Mouse (Mus musculus) midbrain, embryonic 12.5 days (tissue): ENCODE measurements around the gene Pofut1. TPM values are rescaled to one million over a fixed set of nuclear protein-coding genes. Genes with fewer than 3 reads are reported as not detected.

Experiments used
- ATAC-seq: fragments of 200-750 bp; cut with Nextera tagmentation; 2 replicates; pipeline ENCODE4 v1.8.0; 2017; ENCODE audit warnings: low read depth, moderate TSS enrichment, moderate library complexity; ENCODE audit not compliant: low FRiP score
- H3K27ac ChIP-seq: fragments of 300-500 bp; sonication (generic); replicated peaks from 2 replicates; pipeline ENCODE4 v1.5.1; 2016; ENCODE audit warnings: mild to moderate bottlenecking
- H3K27me3 ChIP-seq: fragments of 300-500 bp; sonication (generic); 2 replicates; pipeline ENCODE4 v1.6.1; 2016; ENCODE audit warnings: mild to moderate bottlenecking
- H3K36me3 ChIP-seq: fragments of 300-500 bp; sonication (generic); 2 replicates; pipeline ENCODE4 v1.6.1; 2016
- H3K4me1 ChIP-seq: fragments of 300-500 bp; sonication (generic); 2 replicates; pipeline ENCODE4 v1.6.1; 2016
- H3K4me2 ChIP-seq: fragments of 300-500 bp; sonication (generic); replicated peaks from 2 replicates; pipeline ENCODE4 v1.6.1; 2016; ENCODE audit warnings: mild to moderate bottlenecking, moderate library complexity
- H3K4me3 ChIP-seq: fragments of 300-500 bp; sonication (generic); 2 replicates; pipeline ENCODE4 v1.5.1; 2016; ENCODE audit warnings: mild to moderate bottlenecking
- H3K9ac ChIP-seq: fragments of 300-500 bp; sonication (generic); replicated peaks from 2 replicates; pipeline ENCODE4 v1.6.1; 2016; ENCODE audit warnings: mild to moderate bottlenecking, moderate library complexity
- H3K9me3 ChIP-seq: fragments of 300-500 bp; sonication (generic); 2 replicates; pipeline ENCODE4 v1.6.1; 2016; ENCODE audit warnings: mild to moderate bottlenecking
- WGBS: fragments of 180-500 bp; shearing (Covaris S2); methylation state at CpG from one replicate; pipeline ENCODE4 v1.1.7; 2016; 5-methylcytosine and 5-hydroxymethylcytosine counted together
- polyA plus RNA-seq: library from polyadenylated mRNA; unstranded; fragments of >200 nt; fragmentation: Nextera tagmentation; extraction: Ambion mirVana; gene quantifications from 2 replicates; pipeline ENCODE4 v1.2.1, GENCODE M21; 2016

Gene Pofut1
- polyA plus RNA-seq, result 6.2 and 6.4 TPM in 2 replicates

- peaks cover 37% of the 10 kb centered on the region for H3K4me1 ChIP-seq
- no peaks in the 10 kb centered on the region for H3K27me3 ChIP-seq
- H3K9me3 ChIP-seq, result no peaks in the 10 kb centered on the region
- WGBS, result under 1% methylated on average over 38 of the region's 72 CpGs
- peaks cover 3% of the 10 kb centered on the region; the same call in 1 of the 2 replicates for H3K36me3 ChIP-seq
- peak; percentile 99 for ATAC-seq
- H3K4me3 ChIP-seq, result peak within 1 kb of the TSS; percentile 99
- H3K9ac ChIP-seq, result peak within 1 kb of the TSS; percentile 99
- H3K27ac ChIP-seq, result peak within 1 kb of the TSS; percentile 89
- peak within 1 kb of the TSS; percentile 98 for H3K4me2 ChIP-seq
Observed at GRCm38 (mm10) chr2:153241250-153242014, at the start of gene Pofut1, which contains the start of gene Plagl2. Gene Pofut1 (plus strand): TSS chr2:153241533. Gene Plagl2 (minus strand): TSS chr2:153241426.

GRCm38 (mm10) chr2:153194255-153194654, 47.1 kb upstream of the Pofut1 start:
- H3K36me3 ChIP-seq, result peaks cover 84% of the 10 kb centered on the region
- H3K9me3 ChIP-seq, result no peaks in the 10 kb centered on the region
- WGBS, result 96% methylated on average over 3 of the region's 3 CpGs
- no peak overlapping the region for H3K9ac ChIP-seq
- no peak overlapping the region for H3K27ac ChIP-seq
- H3K4me2 ChIP-seq, result no peak overlapping the region
- ATAC-seq, result no peak
- no peaks in the 10 kb centered on the region for H3K27me3 ChIP-seq
- no peaks in the 10 kb centered on the region for H3K4me1 ChIP-seq
- no peak overlapping the region for H3K4me3 ChIP-seq

GRCm38 (mm10) chr2:153198485-153198884, 42.8 kb upstream of the Pofut1 start:
- H3K27ac ChIP-seq, result no peak overlapping the region
- H3K4me1 ChIP-seq, result no peaks in the 10 kb centered on the region
- H3K4me2 ChIP-seq, result no peak overlapping the region
- ATAC-seq, result no peak
- no peak overlapping the region for H3K4me3 ChIP-seq
- 84% methylated on average over 5 of the region's 5 CpGs for WGBS
- no peak overlapping the region for H3K9ac ChIP-seq
- H3K9me3 ChIP-seq, result no peaks in the 10 kb centered on the region
- no peaks in the 10 kb centered on the region for H3K27me3 ChIP-seq
- peaks cover 69% of the 10 kb centered on the region for H3K36me3 ChIP-seq

- 94% methylated on average over 2 of the region's 2 CpGs for WGBS
- Histone ChIP-seq H3K9ac (no peak overlapping the region), H3K4me1 (no peaks in the 10 kb centered on the region), H3K4me3 (no peak overlapping the region), H3K27me3 (no peaks in the 10 kb centered on the region), H3K9me3 (no peaks in the 10 kb centered on the region), H3K4me2 (no peak overlapping the region), H3K27ac (no peak overlapping the region), H3K36me3 (peaks cover 73% of the 10 kb centered on the region)
- ATAC-seq, result no peak
Observed at GRCm38 (mm10) chr2:153199114-153199513, 42.2 kb upstream of the Pofut1 start.

GRCm38 (mm10) chr2:153202766-153203165, 38.6 kb upstream of the Pofut1 start:
- H3K4me3 ChIP-seq, result no peak overlapping the region
- 77% methylated on average over 1 of the region's 1 CpGs for WGBS
- H3K9me3 ChIP-seq, result no peaks in the 10 kb centered on the region
- H3K4me1 ChIP-seq, result no peaks in the 10 kb centered on the region
- ATAC-seq, result no peak
- no peak overlapping the region for H3K9ac ChIP-seq
- peaks cover 79% of the 10 kb centered on the region for H3K36me3 ChIP-seq
- H3K27ac ChIP-seq, result no peak overlapping the region
- no peaks in the 10 kb centered on the region for H3K27me3 ChIP-seq
- no peak overlapping the region for H3K4me2 ChIP-seq

GRCm38 (mm10) chr2:153208149-153208548, 33.2 kb upstream of the Pofut1 start:
- Histone ChIP-seq H3K9ac (no peak overlapping the region), H3K36me3 (peaks cover 69% of the 10 kb centered on the region), H3K4me1 (no peaks in the 10 kb centered on the region), H3K4me2 (no peak overlapping the region), H3K27me3 (no peaks in the 10 kb centered on the region), H3K27ac (no peak overlapping the region), H3K9me3 (no peaks in the 10 kb centered on the region), H3K4me3 (no peak overlapping the region)
- 97% methylated on average over 2 of the region's 2 CpGs for WGBS
- ATAC-seq, result no peak

- WGBS, result 97% methylated on average over 5 of the region's 5 CpGs
- Histone ChIP-seq H3K27me3 (no peaks in the 10 kb centered on the region), H3K4me1 (no peaks in the 10 kb centered on the region)
Observed at GRCm38 (mm10) chr2:153209286-153209685, 32.0 kb upstream of the Pofut1 start.

GRCm38 (mm10) chr2:153211451-153211850, 29.9 kb upstream of the Pofut1 start:
- no peaks in the 10 kb centered on the region for H3K4me1 ChIP-seq
- 95% methylated on average over 5 of the region's 5 CpGs for WGBS
- no peak overlapping the region for H3K27ac ChIP-seq
- H3K9ac ChIP-seq, result no peak overlapping the region
- H3K4me3 ChIP-seq, result no peak overlapping the region
- peaks cover 39% of the 10 kb centered on the region for H3K36me3 ChIP-seq
- H3K4me2 ChIP-seq, result no peak overlapping the region
- no peaks in the 10 kb centered on the region for H3K27me3 ChIP-seq
- ATAC-seq, result no peak
- no peaks in the 10 kb centered on the region for H3K9me3 ChIP-seq

More at GRCm38 (mm10) chr2:153209286-153209685, 32.0 kb upstream of the Pofut1 start:
- Histone ChIP-seq H3K27ac (no peak overlapping the region), H3K4me2 (no peak overlapping the region), H3K36me3 (peaks cover 60% of the 10 kb centered on the region), H3K9ac (no peak overlapping the region), H3K4me3 (no peak overlapping the region), H3K9me3 (no peaks in the 10 kb centered on the region)
- no peak for ATAC-seq

GRCm38 (mm10) chr2:153213351-153213750, 28.0 kb upstream of the Pofut1 start:
- no peak overlapping the region for H3K4me3 ChIP-seq
- H3K9me3 ChIP-seq, result no peaks in the 10 kb centered on the region
- no peaks in the 10 kb centered on the region for H3K4me1 ChIP-seq
- no peak overlapping the region for H3K27ac ChIP-seq
- H3K9ac ChIP-seq, result no peak overlapping the region
- H3K36me3 ChIP-seq, result peaks cover 21% of the 10 kb centered on the region
- H3K27me3 ChIP-seq, result no peaks in the 10 kb centered on the region
- ATAC-seq, result no peak
- H3K4me2 ChIP-seq, result no peak overlapping the region
- WGBS, result 86% methylated on average over 4 of the region's 4 CpGs

- no peaks in the 10 kb centered on the region for H3K4me1 ChIP-seq
- H3K4me2 ChIP-seq, result no peak overlapping the region
- H3K4me3 ChIP-seq, result no peak overlapping the region
- H3K36me3 ChIP-seq, result peaks cover 8% of the 10 kb centered on the region
- no peak overlapping the region for H3K27ac ChIP-seq
- no peaks in the 10 kb centered on the region for H3K27me3 ChIP-seq
- H3K9me3 ChIP-seq, result no peaks in the 10 kb centered on the region
- WGBS, result 85% methylated on average over 6 of the region's 6 CpGs
- no peak for ATAC-seq
- no peak overlapping the region for H3K9ac ChIP-seq
Observed at GRCm38 (mm10) chr2:153214771-153215259, 26.5 kb upstream of the Pofut1 start.

GRCm38 (mm10) chr2:153215421-153215820, 25.9 kb upstream of the Pofut1 start:
- Histone ChIP-seq H3K4me1 (no peaks in the 10 kb centered on the region), H3K9ac (no peak overlapping the region), H3K4me3 (no peak overlapping the region), H3K4me2 (no peak overlapping the region), H3K27ac (no peak overlapping the region), H3K36me3 (0 out of 2 replicates have a peak, but pooled peaks cover 4% of the 10 kb centered on the region), H3K27me3 (no peaks in the 10 kb centered on the region), H3K9me3 (no peaks in the 10 kb centered on the region)
- 79% methylated on average over 4 of the region's 4 CpGs for WGBS
- no peak for ATAC-seq

- Histone ChIP-seq H3K27ac (no peak overlapping the region), H3K9me3 (no peaks in the 10 kb centered on the region), H3K27me3 (no peaks in the 10 kb centered on the region), H3K4me3 (no peak overlapping the region), H3K9ac (no peak overlapping the region), H3K4me2 (no peak overlapping the region), H3K4me1 (no peaks in the 10 kb centered on the region), H3K36me3 (no peaks in the 10 kb centered on the region)
- WGBS, result 88% methylated on average over 10 of the region's 10 CpGs
- no peak for ATAC-seq
Observed at GRCm38 (mm10) chr2:153217826-153218340, 23.4 kb upstream of the Pofut1 start.
